ENCODE assay signal across 11 mouse cellular contexts in genomic region chr7:27153205-27153764, GRCm38 (mm10). TPM values are rescaled to one million over a fixed set of nuclear protein-coding genes. Genes with fewer than 3 reads are reported as not detected.
DNase-seq lines count a peak whose midpoint lies in the region; ATAC-seq lines count a peak whose summit lies in the region.
"Had no signal": no experiment of that assay in that cellular context is flagged by ENCODE, and none has a peak within 500 bp of the region (broad histone marks: within the 10 kb centered on the region; RNA-seq: fewer than 3 reads in every experiment).

Gene Cyp2t4 (plus strand): TSS chr7:27153714.

- H3K4me2 ChIP-seq in intestine, embryonic 15.5 days (replicated peaks), result no peak within 1 kb of the TSS; the same call in 1 of the 2 replicates
- no peak within 1 kb of the TSS for H3K4me2 ChIP-seq in forebrain, embryonic 16.5 days (ENCODE audit: low read length)
- H3K4me2 ChIP-seq: neural tube, embryonic 12.5 days had no signal

- WGBS in intestine, embryonic 15.5 days, result 52% methylated on average over 10 of the region's 10 CpGs
- 65% methylated on average over 10 of the region's 10 CpGs for WGBS in forebrain, embryonic 16.5 days

- DNase-seq in cerebellum, adult 8-10 months, result peak; percentile 22
- DNase-seq in cerebellum, postnatal 4 days (ENCODE audit: low spot score in 2 of 2), result no peak
- peak; percentile 72 to 85 for DNase-seq in lung, adult 18-20 months
- DNase-seq in frontal cortex, postnatal 14 days (ENCODE audit: low spot score in 2 of 2), result no peak

- H3K4me1 ChIP-seq in brown adipose tissue, adult 24 weeks (ENCODE audit: control insufficient read depth, insufficient read depth, insufficient read length, low read length), result no peaks in the 10 kb centered on the region
- H3K4me1 ChIP-seq in intestine, embryonic 15.5 days (replicated peaks), result peaks cover 4% of the 10 kb centered on the region; the same call in 1 of the 2 replicates
- no peaks in the 10 kb centered on the region for H3K4me1 ChIP-seq in forebrain, embryonic 16.5 days (replicated peaks; ENCODE audit: control insufficient read depth, insufficient read depth, low read length)
- H3K4me1 ChIP-seq: neural tube, embryonic 12.5 days had no signal

- H3K27ac ChIP-seq in brown adipose tissue, adult 24 weeks (replicated peaks; ENCODE audit: low read depth, low read length), result peak within 1 kb of the TSS; percentile 63
- H3K27ac ChIP-seq in intestine, embryonic 15.5 days, result 0 out of 2 replicates have a peak within 1 kb of the TSS, but pooled peaks have one; percentile 27
- no peak within 1 kb of the TSS for H3K27ac ChIP-seq in forebrain, embryonic 16.5 days (ENCODE audit: low read length)
- H3K27ac ChIP-seq: liver, embryonic 14.5 days; neural tube, embryonic 12.5 days had no signal

- no peaks in the 10 kb centered on the region for H3K27me3 ChIP-seq in intestine, embryonic 15.5 days (replicated peaks)
- no peaks in the 10 kb centered on the region for H3K27me3 ChIP-seq in forebrain, embryonic 16.5 days (replicated peaks; ENCODE audit: control insufficient read depth, insufficient read depth, low read length)
- H3K27me3 ChIP-seq: neural tube, embryonic 12.5 days had no signal

- H3K4me3 ChIP-seq in brown adipose tissue, adult 24 weeks (ENCODE audit: insufficient read depth, low read depth, low read length), result no peak within 1 kb of the TSS
- H3K4me3 ChIP-seq in intestine, embryonic 15.5 days (replicated peaks), result no peak within 1 kb of the TSS
- no peak within 1 kb of the TSS for H3K4me3 ChIP-seq in forebrain, embryonic 16.5 days (replicated peaks; ENCODE audit: low read length)
- H3K4me3 ChIP-seq: neural tube, embryonic 12.5 days had no signal

- peak; percentile 79 for ATAC-seq in intestine, embryonic 15.5 days
- no peak for ATAC-seq in megakaryocyte, adult 5-6 weeks (ENCODE audit: poor library complexity, severe bottlenecking)
- ATAC-seq in forebrain, embryonic 16.5 days, result no peak

- H3K9me3 ChIP-seq in intestine, embryonic 15.5 days, result no peaks in the 10 kb centered on the region
- no peaks in the 10 kb centered on the region for H3K9me3 ChIP-seq in forebrain, embryonic 16.5 days (ENCODE audit: control insufficient read depth, low read length)
- H3K9me3 ChIP-seq: neural tube, embryonic 12.5 days had no signal

- H3K9ac ChIP-seq in intestine, embryonic 15.5 days, result no peak within 1 kb of the TSS
- H3K9ac ChIP-seq in forebrain, embryonic 16.5 days (replicated peaks; ENCODE audit: low read depth, low read length), result no peak within 1 kb of the TSS
- H3K9ac ChIP-seq: liver, embryonic 14.5 days; neural tube, embryonic 12.5 days had no signal

- peaks cover 1% of the 10 kb centered on the region; the same call in 1 of the 2 replicates for H3K36me3 ChIP-seq in intestine, embryonic 15.5 days
- H3K36me3 ChIP-seq in forebrain, embryonic 16.5 days (ENCODE audit: control insufficient read depth, insufficient read depth), result peaks cover 12% of the 10 kb centered on the region

RNA-seq across cellular contexts. Expression of gene Cyp2t4, which starts in this region (rescaled TPM):
- not detected in 2 replicates for polyA plus RNA-seq in brown adipose tissue, adult 24 weeks (2012; ENCODE audit: insufficient read depth, insufficient read length, missing spikeins)
- 0.09 and 0.16 TPM in 2 replicates for polyA plus RNA-seq in intestine, embryonic 15.5 days (2015; fragmentation: Nextera tagmentation; extraction: Ambion mirVana)
- total RNA-seq in megakaryocyte, adult 5-6 weeks (2015), result not detected in 2 replicates
- not detected in 2 replicates for total RNA-seq in megakaryocyte, adult 5-6 weeks (2017)
- polyA plus RNA-seq in forebrain, embryonic 16.5 days (2015; fragmentation: Nextera tagmentation; extraction: Ambion mirVana), result 0.33 TPM in 1 of 2 replicates, not detected in the other
- total RNA-seq: layer of hippocampus, adult 8-10 months had no signal
- polyA plus RNA-seq: liver, embryonic 14.5 days had no signal

Comparison
In these comparisons a context has a peak if more than half of its experiments do, and no peak if none do; other contexts are left out.
1. DNase-seq: peak in cerebellum, adult 8-10 months (single experiment) and lung, adult 18-20 months (2 of 2); none in cerebellum, postnatal 4 days (0 of 2) and frontal cortex, postnatal 14 days (0 of 2).
2. Peak in ATAC-seq and H3K27ac ChIP-seq in intestine, embryonic 15.5 days; RNA of the gene not detected or under 1 TPM.